Mouse (Mus musculus) heart, postnatal 0 days (tissue): ENCODE data around the gene Rps6ka5.

ENCODE experiments used
- CTCF ChIP-seq: IDR thresholded peaks from 2 replicates; pipeline ENCODE4 v1.5.1; 2016; ENCODE audit warnings: antibody characterized with exemption, control low read depth, low read depth
- EP300 ChIP-seq: IDR thresholded peaks from 2 replicates; pipeline ENCODE4 v1.6.1; 2016; ENCODE audit warnings: antibody characterized with exemption, low read depth

DNA sequence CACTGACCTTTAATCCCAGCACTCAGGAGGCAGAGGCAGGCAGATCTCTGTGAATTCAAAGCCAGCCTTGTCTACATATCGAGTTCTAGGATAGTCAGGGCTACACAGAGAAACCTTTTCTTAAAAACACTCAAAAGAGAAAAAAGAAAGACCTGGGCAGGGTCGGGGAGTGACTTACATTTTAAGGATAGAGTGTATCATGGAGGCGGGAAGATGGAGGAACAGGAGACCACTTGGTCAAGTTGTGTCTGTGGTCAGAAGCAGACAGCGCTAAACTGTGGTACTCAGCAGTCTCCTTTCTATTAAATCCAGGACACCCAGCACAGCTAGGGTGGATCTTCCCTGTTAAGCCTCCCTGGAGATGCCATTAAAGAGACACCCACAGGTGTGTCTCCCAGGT is at the start of gene Rps6ka5:
- TF ChIP-seq CTCF (no peak), EP300 (no peak)
